Mouse (Mus musculus): ENCODE results near the gene Zbtb42.

Zbtb42 gene

GRCm38 (mm10) chr12:112661327-112661605, 17.4 kb upstream of the Zbtb42 start:
- DNase-seq (ENCODE audit: low read depth, low spot score) = no peak

DNA sequence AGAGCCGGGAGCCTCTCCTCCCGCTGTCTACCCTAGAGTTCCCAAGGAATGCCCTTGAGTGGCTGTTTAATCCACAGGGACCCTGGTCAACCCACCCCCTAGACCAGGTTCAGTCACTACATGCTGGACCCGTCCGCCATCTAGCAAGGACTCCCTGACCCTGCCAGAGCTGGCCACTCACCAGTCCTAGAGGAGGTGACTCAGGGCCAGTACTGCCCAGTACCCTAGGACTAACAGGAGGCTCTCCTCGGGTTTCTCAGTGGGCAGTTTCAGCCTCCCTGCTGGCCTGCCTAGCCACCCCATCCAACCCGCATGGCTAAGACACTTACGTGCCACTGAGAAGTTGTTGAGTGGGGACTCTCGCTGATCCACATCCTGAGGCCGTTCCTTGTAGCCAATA, 16.8 kb upstream of the Zbtb42 start:
- DNase-seq (ENCODE audit: low read depth, low spot score) = no peak

DNA sequence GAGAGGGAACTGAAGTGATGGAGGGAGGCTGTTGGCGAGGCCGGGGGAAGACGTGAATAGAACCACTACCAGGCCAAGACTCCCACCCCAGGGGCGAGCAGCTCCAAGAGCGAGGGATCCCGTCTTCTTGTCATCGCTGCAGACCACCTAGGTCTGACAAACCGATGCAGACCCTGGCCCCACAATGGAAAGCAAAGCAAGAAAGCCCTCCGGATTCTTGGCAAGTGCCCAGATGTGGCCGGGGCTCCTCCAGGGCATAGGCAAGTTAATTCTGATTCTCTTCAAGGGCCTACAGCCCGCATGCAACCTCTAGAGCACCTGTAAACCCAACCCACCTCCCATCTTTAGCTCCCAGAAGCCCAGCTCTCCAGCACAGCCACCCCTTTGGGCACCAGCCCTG, 15.3 kb upstream of the Zbtb42 start:
- no peak for DNase-seq (ENCODE audit: low read depth, low spot score)

DNA sequence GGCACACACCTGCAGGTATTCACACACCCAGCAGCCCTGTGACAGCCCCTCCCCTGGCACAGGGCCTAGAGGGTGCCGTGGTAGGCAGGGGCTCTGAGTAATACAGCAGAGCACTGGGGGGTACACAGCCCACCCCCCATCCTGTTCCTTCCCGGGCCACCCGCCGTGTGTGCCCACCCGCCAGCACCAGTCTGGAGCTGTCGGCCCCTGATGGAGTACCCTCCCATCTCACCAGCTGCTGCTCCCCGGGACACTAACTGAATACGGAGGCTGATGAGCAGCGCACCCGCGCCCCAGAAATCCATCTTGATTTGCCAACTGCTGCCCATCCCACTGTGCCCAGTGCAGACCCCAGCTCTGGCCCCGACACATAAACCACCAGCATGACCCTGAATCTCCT, 14.9 kb upstream of the Zbtb42 start:
- no peak for DNase-seq (ENCODE audit: low read depth, low spot score)

DNA sequence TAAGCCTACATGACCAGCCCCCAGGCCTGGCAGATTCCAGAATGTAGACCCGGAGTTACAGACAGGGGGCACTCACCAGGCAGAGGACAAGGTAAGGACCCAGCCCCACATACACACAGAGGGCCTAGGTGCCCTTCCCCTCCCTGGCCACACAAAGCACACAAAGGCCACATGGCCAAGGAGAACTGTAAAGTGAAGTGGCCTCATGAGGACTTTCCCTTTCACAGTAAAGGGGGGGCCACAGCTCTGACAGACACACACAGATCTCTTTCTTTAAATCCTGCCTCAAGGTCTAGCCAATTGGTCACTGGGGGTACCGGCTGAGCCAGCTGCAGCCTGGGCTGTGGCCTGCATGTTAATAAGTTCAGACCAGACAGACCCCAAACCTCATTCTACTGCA, 14.5 kb upstream of the Zbtb42 start:
- no peak for DNase-seq (ENCODE audit: low read depth, low spot score)

- DNase-seq (ENCODE audit: low read depth, low spot score) = peak; percentile 30
Measured at GRCm38 (mm10) chr12:112664656-112665055, 14.0 kb upstream of the Zbtb42 start.

- no peak for DNase-seq (ENCODE audit: low read depth, low spot score)
Measured at GRCm38 (mm10) chr12:112665445-112665844, 13.2 kb upstream of the Zbtb42 start.

GRCm38 (mm10) chr12:112665881-112666544, 12.6 kb upstream of the Zbtb42 start:
- DNase-seq (ENCODE audit: low read depth, low spot score) = no peak

DNA sequence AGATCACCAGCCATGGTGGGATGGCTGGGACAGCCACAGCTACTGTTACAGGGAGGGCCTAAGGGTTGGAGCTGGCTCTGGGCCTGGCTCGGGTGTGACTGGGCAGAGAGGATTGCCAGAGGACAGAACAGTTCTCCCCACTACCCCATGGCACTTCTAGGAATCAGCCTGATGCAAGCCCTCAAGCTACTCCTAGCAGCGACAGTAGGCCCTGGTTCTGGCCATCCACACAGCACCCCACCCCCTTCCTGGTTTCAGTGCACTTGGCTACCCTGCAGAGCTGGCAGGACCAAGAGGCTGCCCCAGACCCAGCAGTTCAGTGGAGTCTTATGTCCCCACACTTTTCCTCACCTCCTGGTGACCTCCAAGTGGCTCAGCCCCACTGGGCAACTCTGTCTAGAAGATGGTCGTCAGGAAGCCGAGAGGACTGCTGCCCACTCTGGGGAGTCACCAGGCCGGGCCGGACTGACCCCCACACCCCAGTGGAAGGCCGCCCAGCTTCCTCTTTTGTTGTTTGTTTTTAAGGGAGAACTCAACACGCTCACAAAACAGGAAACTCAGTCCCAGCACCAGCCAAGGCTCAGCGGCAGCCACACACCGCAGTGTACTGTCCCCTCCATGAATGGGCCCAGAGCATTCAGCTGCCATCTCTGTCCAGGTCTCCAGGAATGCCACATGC, 10.9 kb upstream of the Zbtb42 start:
- peak; percentile 33 for DNase-seq (ENCODE audit: low read depth, low spot score)

GRCm38 (mm10) chr12:112670718-112671393, 7.8 kb upstream of the Zbtb42 start:
- DNase-seq (ENCODE audit: low read depth, low spot score) = no peak

DNA sequence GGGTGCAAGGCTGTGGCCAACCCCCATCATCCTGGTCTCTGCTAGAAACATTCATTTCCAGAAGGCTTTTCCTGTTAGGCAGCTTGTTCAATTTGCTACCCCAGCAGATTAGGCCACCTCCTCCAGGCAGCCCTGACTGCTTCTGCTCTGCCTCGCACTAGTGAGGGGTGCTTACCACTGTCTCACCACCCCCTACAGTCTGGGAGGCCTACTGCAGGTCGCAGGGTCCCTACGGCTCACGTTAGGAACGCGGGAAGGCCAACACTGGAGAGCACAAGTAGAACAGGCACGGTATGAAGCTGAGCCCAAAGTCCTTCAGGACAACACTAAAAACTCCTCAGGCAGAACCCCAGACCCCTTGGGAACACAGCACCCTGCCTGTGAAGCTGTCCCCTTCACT, 6.7 kb upstream of the Zbtb42 start:
- DNase-seq (ENCODE audit: low read depth, low spot score) = peak; percentile 33

- DNase-seq (ENCODE audit: low read depth, low spot score) = peak; percentile 80
Measured at GRCm38 (mm10) chr12:112672744-112673575, 5.7 kb upstream of the Zbtb42 start.

- no peak for DNase-seq (ENCODE audit: low read depth, low spot score)
Measured at GRCm38 (mm10) chr12:112673576-112674091, 5.0 kb upstream of the Zbtb42 start.

GRCm38 (mm10) chr12:112674132-112675011, 4.3 kb upstream of the Zbtb42 start, which contains the start of gene Akt1:
Akt1 (minus strand) TSS chr12:112674884.
- peak; percentile 88 for DNase-seq (ENCODE audit: low read depth, low spot score)

DNA sequence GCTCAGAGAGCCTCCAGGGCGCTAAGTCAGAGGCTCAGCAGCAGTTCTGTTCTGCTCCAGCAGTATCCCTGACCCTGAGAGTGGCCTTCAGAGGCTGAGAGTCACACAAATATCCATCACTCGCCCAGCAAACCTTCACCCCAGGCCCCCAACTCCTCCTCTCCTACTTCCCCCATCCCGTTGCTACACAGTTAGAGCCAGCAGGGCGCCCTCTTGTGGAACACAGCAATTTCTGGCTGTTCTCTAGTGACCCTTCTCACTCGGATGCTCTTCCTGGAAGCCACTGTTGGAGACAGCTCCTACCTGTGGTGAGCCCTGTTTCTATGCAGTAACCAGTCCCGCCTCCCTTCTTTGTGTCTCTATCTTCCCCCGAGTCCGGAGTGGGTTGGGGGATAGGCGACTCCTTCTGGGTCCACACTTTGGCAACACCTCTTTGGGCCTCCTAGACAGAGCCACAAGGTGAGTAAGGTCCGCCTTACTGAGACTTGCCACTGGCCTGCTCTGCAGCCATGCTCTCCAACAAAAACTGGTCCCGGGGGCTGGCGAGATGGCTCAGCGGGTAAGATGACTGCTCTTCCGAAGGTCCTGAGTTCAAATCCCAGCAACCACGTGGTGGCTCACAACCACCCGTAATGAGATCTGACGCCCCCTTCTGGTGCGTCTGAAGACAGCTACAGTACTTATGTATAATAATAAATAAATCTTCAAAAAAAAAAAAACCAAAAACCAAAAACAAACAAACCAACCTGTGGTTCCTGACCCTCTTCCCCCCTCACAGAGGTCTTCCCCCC, 3.2 kb upstream of the Zbtb42 start:
- DNase-seq (ENCODE audit: low read depth, low spot score) = peak; percentile 94

- DNase-seq (ENCODE audit: low read depth, low spot score) = no peak
Measured at GRCm38 (mm10) chr12:112677076-112677475, 1.6 kb upstream of the Zbtb42 start.

GRCm38 (mm10) chr12:112677943-112678554, 579 bp upstream of the Zbtb42 start:
- DNase-seq (ENCODE audit: low read depth, low spot score) = no peak

- DNase-seq (ENCODE audit: low read depth, low spot score) = peak; percentile 64
Measured at GRCm38 (mm10) chr12:112679027-112679996, 684 bp downstream of the Zbtb42 start.
